Mouse (Mus musculus): ENCODE data around the gene Cobl. TPM values are rescaled to one million over a fixed set of nuclear protein-coding genes. Genes with fewer than 3 reads are reported as not detected.

The Cobl gene
- total RNA-seq, 2 experiments from 2014 or later, result 26.4 to 38.5 TPM

DNA sequence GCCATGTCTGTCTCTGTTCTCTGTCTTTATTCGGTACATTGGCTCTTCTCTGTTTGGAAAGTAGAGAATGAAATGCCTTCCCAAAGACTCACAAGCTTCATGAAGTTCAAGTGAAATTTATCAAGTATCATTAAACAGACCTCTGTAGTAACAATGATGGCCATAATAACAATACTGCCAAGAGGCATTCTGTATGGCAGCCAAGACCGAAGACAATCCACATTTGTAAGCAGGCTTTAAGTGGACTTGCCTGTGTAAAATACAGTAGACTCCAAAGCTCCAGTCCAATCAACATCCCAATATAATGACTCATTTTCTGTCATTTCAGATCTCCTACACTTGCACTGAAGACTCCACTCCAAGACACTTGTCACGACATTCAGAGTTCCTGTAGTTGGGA, 16.7 kb downstream of the Cobl start:
- DNase-seq, result no peak
- intact Hi-C loops (cut with DNase I), result no loop called here

DNA sequence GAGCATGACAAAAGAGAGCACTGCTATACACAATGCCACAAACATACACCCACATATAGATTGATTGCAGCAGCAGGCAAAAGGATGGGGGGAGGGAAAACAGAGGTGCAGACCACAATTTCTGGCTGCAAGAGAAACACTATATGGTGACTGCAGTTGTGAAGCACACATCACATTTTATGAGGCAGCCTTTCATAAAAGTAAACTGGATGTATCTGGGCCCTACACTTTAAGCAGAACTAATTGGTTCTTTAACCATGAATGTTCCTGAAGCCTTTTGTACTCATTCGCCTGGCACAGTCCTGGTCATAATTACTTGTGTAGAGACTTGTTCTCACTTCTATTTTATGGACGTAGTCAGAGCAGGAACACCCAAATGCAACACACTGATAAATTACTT, 19.5 kb downstream of the Cobl start:
- no peak for DNase-seq
- intact Hi-C loops (cut with DNase I), result no loop called here

DNA sequence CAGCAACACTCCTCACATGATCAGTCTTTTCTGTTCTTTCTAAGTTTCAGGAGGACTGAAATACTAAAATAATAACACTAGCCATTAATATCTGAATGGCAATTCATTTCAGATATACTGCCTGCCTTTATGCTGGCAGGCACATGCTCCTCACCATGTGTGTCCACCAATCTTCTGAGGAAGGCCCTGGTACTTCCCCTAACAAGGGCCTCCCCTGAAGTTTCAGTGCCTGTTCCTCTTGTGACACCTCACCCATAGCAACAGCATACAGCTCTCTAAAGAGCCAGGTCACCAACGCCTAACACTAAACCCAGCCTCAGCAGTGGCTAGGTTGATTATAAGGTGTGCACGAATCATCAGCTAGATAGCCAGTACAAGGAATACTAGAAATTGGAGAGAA, 20.5 kb downstream of the Cobl start:
- intact Hi-C loops (cut with DNase I), result no loop called here
- DNase-seq, result no peak

DNA sequence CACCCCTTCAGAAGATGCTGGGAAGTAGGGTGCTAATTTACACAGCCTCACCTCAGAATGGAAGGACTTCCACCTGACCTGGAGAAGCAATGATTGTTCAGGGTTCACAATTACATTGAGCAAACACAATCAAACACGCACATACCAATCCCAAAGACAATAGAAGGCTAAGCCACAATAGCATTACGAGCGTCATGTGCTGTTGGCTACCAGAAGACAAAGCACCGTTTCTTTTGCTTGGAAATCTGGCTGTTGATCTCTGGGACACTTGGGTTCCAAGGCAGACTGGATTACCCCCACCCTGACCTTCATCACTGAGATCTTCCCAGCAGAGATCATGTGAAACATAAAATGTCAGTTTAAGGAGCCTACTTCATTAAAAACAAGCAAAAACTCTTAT, 21.1 kb downstream of the Cobl start:
- no peak for DNase-seq
- intact Hi-C loops (cut with DNase I), result no loop called here

DNA sequence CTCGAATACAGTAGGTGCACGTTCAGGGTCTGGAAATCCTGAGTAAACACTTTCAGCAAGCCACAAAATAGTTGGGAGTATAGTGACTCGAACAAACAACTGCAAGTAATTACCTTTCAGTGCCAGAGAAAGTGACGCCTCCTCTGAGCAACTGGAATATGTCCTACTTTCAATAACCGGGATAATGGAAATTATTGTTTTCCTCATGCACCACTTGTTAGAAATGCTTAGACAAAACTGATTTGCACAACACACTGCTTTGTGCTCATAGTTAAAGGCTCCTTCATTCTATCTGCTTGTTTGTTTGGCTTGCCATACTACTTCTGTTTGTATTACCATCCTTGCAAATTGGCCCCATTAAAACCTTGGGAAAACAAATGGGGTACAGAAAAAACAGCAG, 21.6 kb downstream of the Cobl start:
- intact Hi-C loops (cut with DNase I), result no loop called here
- no peak for DNase-seq

DNA sequence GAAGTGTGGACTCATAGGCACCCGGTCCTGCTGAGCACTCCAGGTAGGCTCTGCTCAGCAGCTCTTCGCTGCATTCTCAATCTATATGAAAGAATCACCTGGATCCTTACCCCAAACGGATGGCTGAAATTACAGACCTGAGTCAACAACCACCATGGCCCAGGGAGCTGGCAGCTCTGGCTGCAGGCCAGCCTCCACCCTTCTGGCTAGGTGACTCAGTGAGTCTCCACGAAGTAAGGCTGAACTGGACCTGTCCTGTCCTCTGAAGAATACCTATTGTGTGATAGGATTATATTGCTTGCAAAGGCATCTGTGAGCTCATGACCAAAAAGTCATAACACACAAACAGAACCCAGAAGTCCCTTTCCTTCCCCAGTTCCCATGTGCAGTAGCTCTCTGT, 22.5 kb downstream of the Cobl start:
- intact Hi-C loops (cut with DNase I), result no loop called here

DNA sequence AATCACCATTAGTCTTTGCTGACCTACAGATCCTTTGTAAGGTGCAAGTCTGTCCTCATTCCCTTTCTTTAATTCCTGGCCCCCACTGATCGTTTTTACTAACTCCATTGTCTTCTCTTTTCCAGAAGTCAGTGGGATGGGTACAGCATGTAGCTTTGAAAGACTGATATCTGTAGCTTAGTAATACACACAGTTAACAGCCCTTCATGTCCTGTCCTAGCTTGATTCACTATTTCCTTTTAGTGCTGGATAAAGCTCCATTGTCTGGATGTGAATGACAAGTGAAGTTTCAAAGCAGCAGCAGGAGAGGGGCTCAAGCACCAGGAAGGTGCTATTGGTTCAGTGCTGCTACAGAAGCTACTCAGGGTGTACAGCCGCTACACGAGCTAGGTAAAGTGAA, 28.9 kb downstream of the Cobl start:
- DNase-seq, result no peak
- intact Hi-C loops (cut with DNase I), result no loop called here

More for the DNA sequence above, 22.5 kb downstream of the Cobl start:
- no peak for DNase-seq

DNA sequence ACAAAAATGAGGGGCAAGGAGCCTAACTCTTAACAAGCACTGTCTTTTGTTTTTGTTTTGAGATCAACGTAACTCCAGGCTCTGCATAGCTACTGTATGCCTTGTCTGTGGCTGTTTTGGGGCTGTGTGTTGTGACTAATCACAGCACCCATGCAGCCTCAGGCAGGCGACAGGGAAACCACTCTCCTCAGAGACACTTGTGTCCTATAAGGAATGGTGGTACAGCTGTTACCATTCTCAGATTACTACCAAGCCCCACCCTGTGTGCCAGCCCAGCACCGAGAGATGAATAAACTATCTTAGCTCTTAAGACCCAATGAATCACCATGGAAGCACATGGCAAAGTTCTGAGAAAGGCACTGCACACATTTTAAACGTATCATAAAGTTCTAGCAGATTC, 29.7 kb downstream of the Cobl start:
- intact Hi-C loops (cut with DNase I), result no loop called here
- DNase-seq, result peak in 1 of 2 experiments; percentile 19

DNA sequence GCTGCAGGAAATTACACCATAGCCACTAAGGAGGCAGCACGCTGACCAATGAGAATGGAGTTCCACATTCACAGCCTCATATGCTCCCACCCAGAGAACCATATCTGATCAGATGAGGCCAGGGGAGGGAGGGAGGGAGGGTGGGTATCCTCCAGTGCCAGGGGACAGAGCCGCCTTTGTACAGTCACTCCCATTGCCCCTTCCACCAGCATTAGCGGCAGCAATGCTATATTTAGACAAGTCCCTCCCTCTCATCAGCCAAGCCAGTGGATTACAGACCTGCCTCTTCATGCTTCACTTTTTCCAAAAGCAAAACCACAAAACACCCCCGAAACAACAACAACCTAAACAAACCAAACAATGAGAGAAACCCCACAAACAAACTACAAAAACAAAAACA, 30.2 kb downstream of the Cobl start:
- intact Hi-C loops (cut with DNase I), result no loop called here
- DNase-seq, result peak; percentile 41 to 46

DNA sequence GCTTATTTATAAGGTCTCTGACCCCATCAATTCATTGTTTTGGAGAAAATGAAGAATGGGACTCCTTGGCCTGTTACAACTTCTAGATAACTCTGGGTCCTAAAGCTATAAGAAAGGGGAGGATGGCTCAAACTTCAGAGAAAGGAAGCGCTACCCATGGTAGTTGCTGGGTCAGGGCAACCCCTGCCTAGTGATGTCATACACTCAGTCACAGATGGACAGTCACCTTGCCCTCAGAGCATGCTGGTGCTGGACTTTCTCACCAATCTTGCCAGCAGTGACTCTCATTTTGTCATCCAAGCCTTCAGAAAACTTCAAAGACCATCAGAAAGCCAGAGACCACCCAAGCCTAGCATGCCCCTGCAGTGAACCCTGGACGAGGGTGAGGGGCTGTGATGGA, 32.8 kb downstream of the Cobl start:
- intact Hi-C loops (cut with DNase I), result no loop called here
- DNase-seq, result no peak

DNA sequence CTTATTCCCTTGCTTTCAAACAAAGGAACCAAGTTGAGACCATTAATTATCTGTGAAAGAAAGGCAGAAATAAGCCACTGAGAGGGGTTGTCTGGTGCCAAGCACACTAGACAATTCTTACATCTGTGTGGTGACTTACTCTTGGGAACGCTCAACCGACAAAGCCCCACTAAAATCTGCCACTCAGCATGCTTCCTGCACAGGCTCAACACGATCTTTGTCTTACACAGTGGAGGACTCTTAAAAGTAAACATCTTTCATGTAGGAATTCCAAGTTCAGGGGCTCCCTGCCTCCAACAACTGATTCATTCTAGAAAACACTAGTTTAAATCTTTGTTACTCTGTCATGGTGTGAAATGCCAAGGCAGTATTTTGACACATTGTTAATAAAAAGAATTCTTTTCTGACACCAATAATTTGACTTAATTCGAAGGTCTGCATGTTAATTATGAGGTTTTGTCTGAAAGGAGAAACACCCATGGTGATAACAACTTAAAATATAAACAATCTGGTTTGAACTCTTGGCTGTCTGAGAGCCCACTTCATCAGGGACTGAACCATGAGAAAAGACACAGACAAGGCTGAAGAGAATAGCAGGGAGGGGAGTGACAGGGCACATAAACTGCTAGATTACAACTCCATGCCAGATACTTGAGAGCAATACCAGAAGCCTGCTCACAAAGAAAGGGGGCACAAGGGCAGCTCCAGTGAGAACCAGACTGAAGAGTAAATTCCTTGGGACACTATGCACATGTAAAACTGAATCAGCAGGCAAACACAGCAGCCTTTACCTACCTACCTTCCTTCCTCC, 34.3 kb downstream of the Cobl start:
- intact Hi-C loops (cut with DNase I), result no loop called here

DNA sequence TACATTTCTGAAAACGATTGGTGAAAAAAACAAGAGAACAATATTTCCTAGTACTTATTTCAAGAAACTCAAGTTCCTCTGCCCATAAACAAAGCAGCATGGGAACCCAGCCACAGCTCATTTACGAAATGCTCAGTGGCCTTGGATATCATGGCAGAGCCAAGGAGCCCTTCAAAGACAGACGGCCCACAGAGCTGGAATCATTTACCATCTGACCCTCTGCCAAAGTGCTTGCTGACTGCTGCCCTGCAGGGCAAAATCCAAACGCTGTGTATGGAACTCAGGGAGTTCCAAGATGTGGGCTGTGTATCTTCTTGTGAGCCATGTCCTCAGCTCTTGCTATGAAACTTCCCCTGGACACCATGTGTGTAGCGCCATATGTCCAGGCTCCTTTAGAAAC, 38.0 kb downstream of the Cobl start:
- intact Hi-C loops (cut with DNase I), result no loop called here

More for the DNA sequence above, 34.3 kb downstream of the Cobl start:
- no peak for DNase-seq

DNA sequence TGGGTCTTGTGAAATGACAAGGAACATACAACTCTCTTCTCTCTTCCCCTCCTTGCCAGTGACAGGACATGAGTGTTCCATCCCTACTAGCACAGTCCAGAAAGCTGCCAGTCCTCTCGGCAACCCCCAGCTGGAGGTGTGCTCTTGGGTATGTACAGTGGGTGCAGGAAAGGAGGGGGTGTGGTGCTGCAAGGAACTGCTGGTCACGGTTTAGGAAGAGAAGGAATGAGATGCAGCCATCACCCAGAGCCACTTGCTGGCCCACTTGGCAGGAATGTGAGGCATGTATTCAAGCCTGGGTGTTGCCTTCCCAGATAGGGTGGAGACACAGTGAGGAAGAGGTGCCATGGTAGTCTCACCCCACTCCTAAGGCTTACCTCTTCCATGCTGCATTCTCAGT, 40.6 kb downstream of the Cobl start:
- intact Hi-C loops (cut with DNase I), result no loop called here
- no peak for DNase-seq

More for the DNA sequence above, 38.0 kb downstream of the Cobl start:
- peak; percentile 17 to 37 for DNase-seq

DNA sequence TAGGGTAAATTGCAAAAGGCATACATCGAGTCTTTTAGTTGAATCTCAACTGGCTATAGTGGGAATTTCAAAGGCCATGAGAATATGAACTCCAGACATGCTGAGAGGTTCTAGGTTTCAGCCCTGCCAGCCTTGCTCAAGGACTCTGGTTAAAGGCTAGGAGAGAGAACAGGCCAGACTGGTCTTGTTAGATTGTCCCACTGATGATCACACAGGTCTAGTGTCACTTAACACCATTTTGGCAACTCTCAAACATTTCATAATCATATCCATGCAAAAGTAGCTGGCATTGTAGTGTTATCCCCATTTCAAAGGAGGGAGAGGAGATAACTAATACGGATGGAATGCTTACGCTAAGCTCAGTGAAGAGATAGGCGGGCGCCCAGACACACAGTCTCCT, 43.6 kb downstream of the Cobl start:
- DNase-seq, result no peak
- intact Hi-C loops (cut with DNase I), result no loop called here

DNA sequence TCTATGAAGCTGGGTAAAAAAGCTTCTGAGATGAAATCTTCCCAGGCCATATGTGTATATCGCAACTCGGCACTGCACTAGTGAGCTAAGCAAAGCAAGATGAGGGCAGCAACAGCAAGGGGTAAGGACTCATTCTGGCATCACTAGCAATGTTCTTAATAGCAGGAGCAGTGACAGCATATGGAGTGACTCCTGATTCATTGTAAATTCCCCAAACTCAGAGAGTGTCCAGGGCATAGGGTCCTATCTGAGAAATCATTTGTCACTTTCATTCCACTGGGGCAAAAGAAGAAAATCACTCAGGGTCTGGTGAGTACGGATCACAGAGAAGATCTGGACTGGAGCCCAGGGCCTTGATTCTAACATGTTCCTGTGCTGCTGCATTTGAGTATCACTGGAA, 44.6 kb downstream of the Cobl start:
- intact Hi-C loops (cut with DNase I), result no loop called here
- no peak for DNase-seq

DNA sequence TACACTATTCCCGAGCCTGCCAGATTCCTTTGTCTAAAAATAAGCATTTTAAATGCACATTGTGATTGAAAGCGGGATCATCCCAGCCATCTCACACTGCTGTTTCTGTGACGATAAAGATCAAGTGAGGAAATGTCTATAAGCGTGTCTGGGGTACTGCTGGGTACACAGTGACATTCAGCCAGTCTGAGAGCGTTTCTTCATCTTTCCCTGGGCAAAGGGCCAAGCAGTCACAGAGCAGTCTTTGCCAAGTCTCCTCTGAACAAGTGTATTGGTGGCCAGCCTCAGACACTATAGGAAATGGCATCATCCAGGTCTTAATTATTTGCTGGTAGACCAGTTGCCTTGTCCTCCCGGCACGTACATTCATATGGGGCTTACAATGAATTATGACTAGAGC, 47.9 kb downstream of the Cobl start:
- intact Hi-C loops (cut with DNase I), result no loop called here
- peak; percentile 41 to 53 for DNase-seq

DNA sequence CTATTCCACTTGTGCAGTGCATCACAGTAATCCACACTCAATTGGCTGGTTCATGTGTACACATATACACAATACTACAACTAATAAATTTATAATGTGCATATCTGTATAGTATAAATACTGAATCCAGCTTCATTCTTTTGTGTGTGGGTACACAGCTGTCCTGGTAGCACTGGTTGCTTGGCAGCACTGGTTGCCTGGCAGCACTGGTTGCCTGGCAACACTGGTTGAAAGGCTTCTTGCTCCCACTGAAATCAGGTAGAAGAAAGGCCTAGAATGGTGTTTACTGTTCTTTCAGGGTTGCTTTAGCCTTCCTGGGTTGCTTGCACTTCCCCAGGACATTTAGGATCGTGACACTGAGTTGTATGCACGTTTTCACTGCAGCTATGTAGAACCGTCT, 49.4 kb downstream of the Cobl start:
- no peak for DNase-seq
- intact Hi-C loops (cut with DNase I), result no loop called here

DNA sequence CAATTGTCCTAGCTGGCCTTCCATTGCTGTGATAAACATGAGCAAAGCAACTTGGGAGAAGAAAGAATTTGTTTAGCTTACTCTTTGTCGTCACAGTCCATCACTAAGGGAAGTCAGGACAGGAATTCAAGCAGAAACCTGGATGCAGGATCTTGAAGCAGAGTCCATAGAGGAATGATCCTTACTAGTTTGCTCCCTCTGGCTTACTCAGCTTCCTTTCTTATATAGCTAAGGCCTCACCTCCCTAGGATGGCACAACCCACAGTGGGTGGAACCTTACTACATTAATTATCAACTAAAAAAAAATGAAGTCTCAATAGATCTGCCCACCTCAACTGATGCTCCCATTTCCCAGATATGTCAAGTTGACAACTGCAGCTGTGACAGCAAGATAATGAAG, 52.8 kb downstream of the Cobl start:
- intact Hi-C loops (cut with DNase I), result no loop called here
- DNase-seq, result no peak

DNA sequence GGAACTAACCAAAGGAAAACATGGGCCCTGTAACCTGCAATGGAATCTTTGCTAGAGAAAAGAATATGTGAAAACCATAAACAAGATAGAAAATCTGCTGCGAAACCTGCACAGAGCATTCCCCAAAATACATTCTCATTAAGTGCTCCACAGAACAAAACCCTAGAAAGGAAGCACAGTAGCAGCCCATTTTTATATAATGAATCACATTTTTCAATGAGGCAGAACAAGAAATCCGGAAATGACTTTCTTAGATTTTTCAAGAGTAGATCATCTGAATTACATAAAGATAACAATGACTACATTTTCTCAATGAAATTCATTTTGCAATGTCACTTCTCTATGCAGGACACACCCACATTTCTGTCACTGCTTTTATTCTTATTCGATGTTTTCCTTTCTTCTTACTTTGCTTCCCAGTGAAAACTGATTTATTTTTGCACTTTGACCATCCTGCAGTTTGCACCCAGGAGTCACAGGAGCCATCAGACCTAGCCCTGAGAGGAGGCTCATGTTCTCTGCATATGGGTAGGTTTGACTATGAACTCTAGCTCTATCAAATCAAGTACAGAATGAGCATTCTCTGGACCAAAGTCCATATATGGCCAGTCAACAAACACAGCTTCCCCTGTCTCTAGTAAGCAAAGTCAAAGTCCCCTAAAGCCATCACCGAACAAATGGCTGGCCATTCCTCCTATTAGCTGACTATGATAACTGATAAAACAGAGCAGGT, 53.5 kb downstream of the Cobl start:
- DNase-seq, result no peak
- intact Hi-C loops (cut with DNase I), result no loop called here

DNA sequence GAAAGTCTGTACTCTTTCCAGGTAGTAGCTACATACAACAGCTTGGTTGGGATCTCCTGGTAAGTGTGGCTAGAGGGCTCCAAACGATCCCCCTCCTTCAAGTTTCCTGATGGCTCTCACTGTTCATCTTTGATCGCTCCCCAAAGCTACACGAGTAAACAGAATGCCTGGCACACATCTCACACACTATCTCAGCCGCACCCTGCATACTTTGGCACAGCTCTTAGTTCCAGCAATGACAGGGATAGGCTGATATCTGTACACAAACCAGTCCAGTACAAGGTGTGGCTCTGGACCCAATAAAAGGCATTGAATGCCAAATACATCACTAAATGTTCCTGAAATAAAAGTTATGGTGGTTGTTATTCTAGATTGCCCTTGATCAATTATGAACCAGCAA, 55.3 kb downstream of the Cobl start:
- intact Hi-C loops (cut with DNase I), result no loop called here

DNA sequence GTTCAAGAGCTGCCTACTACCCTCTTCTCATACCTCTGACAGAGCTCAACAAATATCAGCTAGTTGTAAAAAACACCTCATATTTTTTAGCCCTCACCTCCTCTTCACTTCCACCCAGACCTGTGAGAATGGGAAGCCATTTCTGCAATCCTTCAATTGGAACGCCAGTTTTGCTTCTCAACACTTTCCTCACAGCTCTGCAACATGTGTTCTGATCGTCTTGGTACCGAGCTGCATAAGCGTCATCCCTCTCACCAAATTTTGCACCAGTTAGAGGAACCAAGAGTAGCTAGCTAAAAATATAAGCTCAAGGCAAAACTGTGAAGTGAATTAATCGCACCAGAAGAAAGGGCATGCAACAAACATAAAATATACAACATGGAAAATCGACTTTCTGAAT, 56.9 kb downstream of the Cobl start:
- intact Hi-C loops (cut with DNase I), result no loop called here
- DNase-seq, result no peak

More for the DNA sequence above, 55.3 kb downstream of the Cobl start:
- peak; percentile 34 to 47 for DNase-seq

DNA sequence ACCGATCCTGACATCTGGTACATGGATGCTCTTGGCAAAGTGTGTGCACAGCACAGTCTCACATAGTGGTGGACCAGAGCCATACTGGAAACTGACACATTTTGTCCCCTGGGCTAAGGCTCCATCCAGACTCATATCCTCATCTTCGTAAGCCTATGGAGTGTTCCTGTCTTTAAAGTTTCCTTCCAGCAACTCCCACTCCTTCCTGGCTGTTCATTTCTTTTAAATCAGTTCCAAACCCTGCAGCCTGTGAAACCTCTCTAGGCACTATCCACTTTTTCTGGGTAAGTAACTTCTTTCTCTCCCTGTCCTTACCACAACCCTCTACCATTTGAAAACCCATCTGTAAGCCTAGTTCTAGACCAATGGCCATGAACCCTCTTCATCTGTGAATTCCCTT, 64.9 kb downstream of the Cobl start:
- DNase-seq, result no peak
- intact Hi-C loops (cut with DNase I), result no loop called here
